Mouse (Mus musculus) lung, postnatal 4 days (tissue): ENCODE results near the gene Ltbr.
A peak's percentile ranks its signal among the peaks of the same experiment; 100 is the strongest.
"Not testable (repeated sequence)": the region's sequence is repeated elsewhere in the genome, so short reads cannot be mapped to it uniquely, and the experiment has no call there.

ENCODE experiments used
- DNase-seq, 2 experiments: peaks; one replicate each; pipeline ENCODE4 v3.0.0; 2021

Gene Ltbr

GRCm38 (mm10) chr6:125268799-125269198, 44.9 kb downstream of the Ltbr start:
- no peak for DNase-seq

GRCm38 (mm10) chr6:125267469-125267868, 46.2 kb downstream of the Ltbr start:
- DNase-seq = no peak

DNA sequence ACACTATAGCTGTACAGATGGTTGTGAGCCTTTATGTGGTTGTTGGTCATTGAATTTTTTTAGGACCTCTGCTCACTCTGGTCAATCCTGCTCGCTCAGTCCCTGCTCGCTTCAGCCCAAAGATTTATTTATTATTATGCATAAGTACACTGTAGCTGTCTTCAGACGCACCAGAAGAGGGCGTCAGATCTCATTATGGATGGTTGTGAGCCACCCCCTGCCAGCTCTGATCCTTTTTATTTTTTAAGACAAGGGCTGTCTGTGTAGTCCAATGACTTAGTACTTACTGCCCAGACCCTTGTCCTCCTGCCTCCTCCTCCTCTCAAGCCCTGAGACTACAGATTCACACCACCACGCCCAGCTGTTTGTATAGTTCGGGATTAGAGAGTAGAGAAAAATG, 47.1 kb downstream of the Ltbr start:
- not testable (repeated sequence) for DNase-seq

DNA sequence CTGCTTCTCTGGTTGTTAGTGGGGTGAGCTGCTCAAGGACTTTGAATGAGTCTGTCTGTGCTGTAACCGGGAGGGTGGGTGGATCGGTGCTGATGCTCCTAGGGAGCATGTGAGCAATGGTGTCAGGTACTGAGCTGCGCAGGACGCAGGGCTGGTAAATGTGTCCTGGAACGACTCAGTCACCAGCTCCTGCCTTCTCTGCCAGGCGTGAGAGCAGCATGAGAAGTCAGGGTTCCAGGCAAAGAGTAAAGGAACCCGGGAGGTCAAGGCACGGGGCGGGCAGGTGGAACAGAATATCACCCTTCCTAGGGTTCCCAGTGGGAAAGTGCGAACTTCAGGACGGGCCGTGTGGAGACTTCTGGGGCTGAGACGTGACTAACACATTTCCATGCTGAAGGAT, 47.6 kb downstream of the Ltbr start:
- no peak for DNase-seq

DNA sequence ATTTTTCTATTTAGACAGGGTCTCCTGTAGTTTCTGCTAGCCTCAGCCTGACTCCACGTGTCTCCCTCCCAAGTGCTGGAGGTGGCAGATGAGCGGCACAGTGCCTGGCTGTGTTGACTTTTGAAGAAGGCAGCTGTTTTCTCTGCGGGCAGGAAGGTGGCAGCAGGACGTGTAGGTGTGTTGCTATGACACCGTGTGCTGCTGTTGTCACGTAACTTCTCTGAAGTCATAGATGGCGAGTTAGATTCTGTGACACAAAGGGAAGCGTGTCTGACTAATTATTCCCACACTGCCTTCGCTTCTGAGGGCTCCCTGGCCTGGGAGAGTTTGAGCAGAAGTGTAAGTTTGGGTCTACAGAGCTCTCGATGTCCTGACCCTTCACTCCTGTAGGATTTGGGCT, 48.4 kb downstream of the Ltbr start:
- peak in 1 of 2 experiments; percentile 36 for DNase-seq

DNA sequence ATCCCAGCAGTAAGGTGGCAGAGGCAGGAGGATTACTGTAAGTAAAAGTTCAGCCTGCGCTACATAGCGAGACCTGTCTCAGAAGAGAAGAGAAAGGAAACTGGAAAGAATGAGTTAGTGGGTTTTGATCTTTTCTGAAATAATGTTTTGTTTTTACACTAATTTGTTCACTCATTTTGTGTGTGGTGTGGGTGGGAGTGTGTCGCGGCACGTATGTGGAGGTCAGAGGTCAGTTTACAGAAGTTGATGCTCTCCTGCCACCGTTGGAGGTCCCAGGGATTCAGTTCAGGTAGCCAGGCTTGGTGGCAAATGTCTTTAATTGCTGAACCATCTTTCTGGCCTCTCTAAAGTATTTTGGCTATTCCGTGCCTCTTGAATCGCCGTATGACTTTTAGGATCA, 49.5 kb downstream of the Ltbr start:
- DNase-seq = no peak

GRCm38 (mm10) chr6:125260006-125260555, 53.6 kb downstream of the Ltbr start:
- DNase-seq = no peak
